Mouse (Mus musculus): ENCODE data around the gene Cpne8. TPM values are rescaled to one million over a fixed set of nuclear protein-coding genes. Genes with fewer than 3 reads are reported as not detected.
A peak's percentile ranks its signal among the peaks of the same experiment; 100 is the strongest.

Cpne8 gene
- polyA plus RNA-seq, 2 experiments = 16.2 to 18.4 TPM

DNA sequence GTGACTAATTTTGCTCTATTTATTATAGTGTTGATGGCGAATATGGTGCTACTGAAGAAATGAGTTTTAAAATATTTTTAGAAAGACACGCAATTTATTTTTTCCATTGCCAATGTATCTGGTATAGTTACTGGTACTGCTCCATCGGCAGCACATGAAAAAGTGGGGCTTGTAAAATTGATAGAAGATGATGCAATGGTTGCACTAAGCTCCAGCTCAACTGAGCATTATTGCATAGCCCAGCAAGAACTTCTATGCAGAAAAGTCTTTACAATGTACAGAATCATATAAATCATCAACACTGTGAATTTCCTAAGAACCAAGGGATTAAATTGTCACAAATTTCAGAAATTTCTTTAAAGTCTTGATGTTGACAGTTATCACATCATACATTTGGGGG, 101.8 kb downstream of the Cpne8 start:
- Histone ChIP-seq H3K4me1 (ENCODE audit: control insufficient read depth, insufficient read depth, low read length) (no peaks in the 10 kb centered on the region), H3K9me3 (ENCODE audit: control insufficient read depth, low read length) (no peaks in the 10 kb centered on the region), H3K9ac (ENCODE audit: low read depth, low read length, severe bottlenecking) (no peak overlapping the region), H3K27me3 (ENCODE audit: control insufficient read depth, insufficient read depth, low read length) (no peaks in the 10 kb centered on the region), H3K4me3 (replicated peaks; ENCODE audit: low read length) (no peak overlapping the region), H3K4me2 (replicated peaks; ENCODE audit: low read depth, low read length, severe bottlenecking) (no peak overlapping the region), H3K27ac (replicated peaks; ENCODE audit: low read depth, low read length) (no peak overlapping the region), H3K36me3 (ENCODE audit: control insufficient read depth, insufficient read depth, low read length) (no peaks in the 10 kb centered on the region)
- no peak for DNase-seq (ENCODE audit: low spot score)
- WGBS = 83% methylated on average over 3 of the region's 3 CpGs
- TF ChIP-seq POLR2A (IDR thresholded peaks at IDR 0.05; ENCODE audit: borderline replicate concordance, extremely low read depth, insufficient read depth, insufficient read length) = no peak
- ATAC-seq (ENCODE audit: low FRiP score, low read depth) = no peak

DNA sequence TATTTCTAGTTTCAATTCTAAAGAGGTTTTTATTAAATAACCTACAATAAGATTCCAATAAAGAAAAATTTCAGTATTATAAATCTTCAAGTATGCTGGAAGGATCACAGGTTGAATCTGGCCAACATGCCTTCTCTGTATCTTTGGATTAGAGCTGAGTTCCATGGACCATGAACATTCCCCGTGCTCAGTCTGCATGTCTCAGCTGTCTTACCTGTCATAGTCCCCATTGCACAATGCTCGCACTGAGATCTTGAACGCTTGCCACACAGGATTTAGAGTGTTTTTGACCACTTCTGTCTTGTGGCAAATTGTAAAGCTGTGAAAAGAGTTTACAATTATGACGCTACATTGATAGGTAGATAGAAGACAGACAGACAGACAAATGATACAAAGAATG, 110.0 kb downstream of the Cpne8 start:
- Histone ChIP-seq H3K27me3 (ENCODE audit: control insufficient read depth, insufficient read depth, low read length) (no peaks in the 10 kb centered on the region), H3K9ac (ENCODE audit: low read depth, low read length, severe bottlenecking) (no peak overlapping the region), H3K9me3 (ENCODE audit: control insufficient read depth, low read length) (no peaks in the 10 kb centered on the region), H3K4me1 (ENCODE audit: control insufficient read depth, insufficient read depth, low read length) (0 out of 2 replicates have a peak, but pooled peaks cover under 1% of the 10 kb centered on the region), H3K4me3 (replicated peaks; ENCODE audit: low read length) (no peak overlapping the region), H3K4me2 (replicated peaks; ENCODE audit: low read depth, low read length, severe bottlenecking) (no peak overlapping the region), H3K36me3 (ENCODE audit: control insufficient read depth, insufficient read depth, low read length) (no peaks in the 10 kb centered on the region), H3K27ac (replicated peaks; ENCODE audit: low read depth, low read length) (no peak overlapping the region)
- DNase-seq (ENCODE audit: low spot score) (no peak), ATAC-seq (ENCODE audit: low FRiP score, low read depth) (no peak)
- WGBS = 90% methylated on average over 4 of the region's 4 CpGs
- TF ChIP-seq POLR2A (IDR thresholded peaks at IDR 0.05; ENCODE audit: borderline replicate concordance, extremely low read depth, insufficient read depth, insufficient read length) = no peak

DNA sequence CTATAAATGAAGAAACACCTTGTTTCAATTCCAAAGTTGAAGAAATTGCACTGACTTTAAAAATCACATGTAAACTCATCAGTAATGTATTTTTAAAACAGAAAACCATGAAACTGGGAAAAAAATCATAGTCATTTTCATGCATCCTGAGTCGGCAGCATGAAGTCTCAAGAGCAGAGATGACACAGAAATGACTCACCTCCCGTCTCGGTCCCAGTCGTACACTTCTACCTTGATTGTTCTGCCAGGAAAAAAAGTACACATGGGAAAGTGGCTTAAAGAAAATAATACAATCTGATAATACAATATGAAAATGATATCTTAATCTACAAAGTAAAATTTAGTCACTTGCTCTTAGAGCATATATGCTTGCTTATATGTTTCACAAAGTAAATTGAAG, 111.2 kb downstream of the Cpne8 start:
- DNase-seq (ENCODE audit: low spot score) (no peak), ATAC-seq (ENCODE audit: low FRiP score, low read depth) (no peak)
- Histone ChIP-seq H3K4me3 (replicated peaks; ENCODE audit: low read length) (no peak overlapping the region), H3K4me1 (ENCODE audit: control insufficient read depth, insufficient read depth, low read length) (0 out of 2 replicates have a peak, but pooled peaks cover 4% of the 10 kb centered on the region), H3K9me3 (ENCODE audit: control insufficient read depth, low read length) (no peaks in the 10 kb centered on the region), H3K9ac (ENCODE audit: low read depth, low read length, severe bottlenecking) (no peak overlapping the region), H3K36me3 (ENCODE audit: control insufficient read depth, insufficient read depth, low read length) (no peaks in the 10 kb centered on the region), H3K27me3 (ENCODE audit: control insufficient read depth, insufficient read depth, low read length) (no peaks in the 10 kb centered on the region), H3K27ac (replicated peaks; ENCODE audit: low read depth, low read length) (no peak overlapping the region), H3K4me2 (replicated peaks; ENCODE audit: low read depth, low read length, severe bottlenecking) (no peak overlapping the region)
- 75% methylated on average over 4 of the region's 4 CpGs for WGBS
- TF ChIP-seq POLR2A (IDR thresholded peaks at IDR 0.05; ENCODE audit: borderline replicate concordance, extremely low read depth, insufficient read depth, insufficient read length) = no peak

DNA sequence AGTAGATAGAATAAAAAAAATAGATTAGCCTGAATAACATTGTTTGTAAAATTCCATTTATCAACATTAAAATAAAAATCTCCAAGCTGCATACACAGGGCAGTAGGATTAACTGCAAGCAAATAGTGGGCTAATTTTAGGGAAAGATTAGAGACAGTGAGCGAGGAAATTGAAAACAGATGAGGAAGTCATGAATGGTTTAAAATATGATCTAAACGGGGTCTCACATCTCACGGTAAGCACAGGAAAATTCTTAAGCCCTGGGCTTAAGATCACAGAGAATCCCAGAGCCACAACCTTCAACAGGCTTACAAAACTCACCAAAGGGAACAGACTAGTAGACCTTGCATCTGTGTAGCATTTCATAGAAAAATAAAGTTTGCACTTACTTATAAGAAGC, 115.2 kb downstream of the Cpne8 start:
- Histone ChIP-seq H3K27me3 (ENCODE audit: control insufficient read depth, insufficient read depth, low read length) (no peaks in the 10 kb centered on the region), H3K36me3 (ENCODE audit: control insufficient read depth, insufficient read depth, low read length) (no peaks in the 10 kb centered on the region), H3K9ac (ENCODE audit: low read depth, low read length, severe bottlenecking) (no peak overlapping the region), H3K4me3 (replicated peaks; ENCODE audit: low read length) (no peak overlapping the region), H3K4me2 (replicated peaks; ENCODE audit: low read depth, low read length, severe bottlenecking) (no peak overlapping the region), H3K27ac (replicated peaks; ENCODE audit: low read depth, low read length) (no peak overlapping the region), H3K9me3 (ENCODE audit: control insufficient read depth, low read length) (no peaks in the 10 kb centered on the region), H3K4me1 (ENCODE audit: control insufficient read depth, insufficient read depth, low read length) (0 out of 2 replicates have a peak, but pooled peaks cover 4% of the 10 kb centered on the region)
- ATAC-seq (ENCODE audit: low FRiP score, low read depth) (no peak), DNase-seq (ENCODE audit: low spot score) (peak; percentile 18)
- TF ChIP-seq POLR2A (IDR thresholded peaks at IDR 0.05; ENCODE audit: borderline replicate concordance, extremely low read depth, insufficient read depth, insufficient read length) = no peak
- WGBS = 25% methylated on average over 3 of the region's 3 CpGs

DNA sequence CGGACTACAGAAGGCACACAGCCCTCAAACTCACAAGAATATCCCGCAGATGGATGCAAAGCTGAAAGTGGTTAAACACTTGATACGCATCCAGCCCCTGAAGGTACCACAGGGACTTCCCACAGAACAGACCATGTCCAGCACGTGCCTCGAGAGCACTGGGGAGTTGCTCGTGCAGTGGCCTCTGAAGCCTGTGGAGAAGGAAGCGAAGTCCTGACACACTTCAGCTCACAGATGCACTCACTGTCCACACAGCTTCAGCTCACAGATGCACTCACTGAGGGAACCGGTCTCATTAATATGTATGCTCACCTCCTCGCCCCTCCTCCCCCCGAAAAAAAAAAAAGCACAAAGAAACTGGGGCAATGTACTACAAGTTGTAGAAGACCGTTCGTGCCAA, 117.6 kb downstream of the Cpne8 start:
- no peak for ATAC-seq (ENCODE audit: low FRiP score, low read depth)
- H3K9me3 ChIP-seq (ENCODE audit: control insufficient read depth, low read length) = no peaks in the 10 kb centered on the region
- 0 out of 2 replicates have a peak, but pooled peaks cover 4% of the 10 kb centered on the region for H3K4me1 ChIP-seq (ENCODE audit: control insufficient read depth, insufficient read depth, low read length)
- H3K4me2 ChIP-seq (replicated peaks; ENCODE audit: low read depth, low read length, severe bottlenecking) = no peak overlapping the region
- DNase-seq (ENCODE audit: low spot score) = no peak
- H3K36me3 ChIP-seq (ENCODE audit: control insufficient read depth, insufficient read depth, low read length) = no peaks in the 10 kb centered on the region
- H3K9ac ChIP-seq (ENCODE audit: low read depth, low read length, severe bottlenecking) = no peak overlapping the region
- no peak overlapping the region for H3K4me3 ChIP-seq (replicated peaks; ENCODE audit: low read length)
- H3K27me3 ChIP-seq (ENCODE audit: control insufficient read depth, insufficient read depth, low read length) = no peaks in the 10 kb centered on the region
- no peak overlapping the region for H3K27ac ChIP-seq (replicated peaks; ENCODE audit: low read depth, low read length)
- TF ChIP-seq POLR2A (IDR thresholded peaks at IDR 0.05; ENCODE audit: borderline replicate concordance, extremely low read depth, insufficient read depth, insufficient read length) = no peak
- 68% methylated on average over 12 of the region's 12 CpGs for WGBS

DNA sequence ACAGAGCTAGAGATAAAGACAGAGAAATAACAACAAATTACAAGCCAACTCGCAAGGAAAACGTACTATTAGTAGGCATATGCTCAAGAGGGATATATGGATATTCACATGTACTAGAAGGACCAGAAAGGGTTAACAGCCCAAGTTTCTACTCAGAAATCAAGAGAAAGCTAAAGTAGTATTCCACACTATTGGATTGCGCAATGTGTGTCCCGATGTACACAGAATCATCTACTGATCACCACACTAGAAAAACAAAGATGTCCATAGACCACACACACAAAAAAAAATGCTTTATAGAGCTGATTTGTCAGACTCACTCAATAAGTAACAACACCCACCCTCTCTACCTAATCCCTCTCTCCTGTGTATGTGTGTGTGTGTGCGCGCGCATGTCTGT, 130.6 kb downstream of the Cpne8 start:
- WGBS = 97% methylated on average over 7 of the region's 7 CpGs
- H3K27me3 ChIP-seq (ENCODE audit: control insufficient read depth, insufficient read depth, low read length) = no peaks in the 10 kb centered on the region

More for the DNA sequence above, 130.6 kb downstream of the Cpne8 start:
- no peak overlapping the region for H3K9ac ChIP-seq (ENCODE audit: low read depth, low read length, severe bottlenecking)
- no peak overlapping the region for H3K4me2 ChIP-seq (replicated peaks; ENCODE audit: low read depth, low read length, severe bottlenecking)
- no peaks in the 10 kb centered on the region for H3K36me3 ChIP-seq (ENCODE audit: control insufficient read depth, insufficient read depth, low read length)
- no peak overlapping the region for H3K27ac ChIP-seq (replicated peaks; ENCODE audit: low read depth, low read length)
- H3K4me1 ChIP-seq (ENCODE audit: control insufficient read depth, insufficient read depth, low read length) = no peaks in the 10 kb centered on the region
- no peak for TF ChIP-seq POLR2A (IDR thresholded peaks at IDR 0.05; ENCODE audit: borderline replicate concordance, extremely low read depth, insufficient read depth, insufficient read length)
- no peak overlapping the region for H3K4me3 ChIP-seq (replicated peaks; ENCODE audit: low read length)
- ATAC-seq (ENCODE audit: low FRiP score, low read depth) = no peak
- no peaks in the 10 kb centered on the region for H3K9me3 ChIP-seq (ENCODE audit: control insufficient read depth, low read length)
- no peak for DNase-seq (ENCODE audit: low spot score)
